Mouse (Mus musculus) thymus, postnatal 4 days (tissue): ENCODE data around the gene Cox5a.

Experiments
- DNase-seq: peaks from one replicate; pipeline ENCODE4 v3.0.0; 2021

Gene Cox5a

DNA sequence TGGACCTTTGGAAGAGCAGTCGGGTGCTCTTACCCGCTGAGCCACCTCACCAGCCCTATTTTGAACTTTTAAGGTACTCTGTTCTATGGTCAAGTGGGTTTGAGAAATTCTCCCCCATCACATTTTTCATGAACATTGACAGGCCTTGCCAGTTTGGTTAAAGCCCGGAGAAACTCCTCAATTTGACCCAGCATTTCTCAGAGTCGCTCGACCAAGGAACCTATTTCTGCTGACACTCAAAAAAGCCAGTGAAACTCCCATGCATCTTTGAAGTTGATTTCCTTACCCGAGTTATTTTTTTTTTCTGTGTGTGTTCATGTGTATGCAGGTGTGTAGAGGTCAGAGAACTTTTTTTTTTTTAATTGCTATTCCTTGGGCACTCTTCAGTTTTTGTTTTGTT, 43.5 kb downstream of the Cox5a start:
- DNase-seq = no peak

- no peak for DNase-seq
Measured at GRCm38 (mm10) chr9:57565741-57566221, 44.7 kb downstream of the Cox5a start.

GRCm38 (mm10) chr9:57566846-57567245, 45.8 kb downstream of the Cox5a start:
- DNase-seq = peak; percentile 28

GRCm38 (mm10) chr9:57568500-57568899, 47.4 kb downstream of the Cox5a start:
- DNase-seq = no peak

DNA sequence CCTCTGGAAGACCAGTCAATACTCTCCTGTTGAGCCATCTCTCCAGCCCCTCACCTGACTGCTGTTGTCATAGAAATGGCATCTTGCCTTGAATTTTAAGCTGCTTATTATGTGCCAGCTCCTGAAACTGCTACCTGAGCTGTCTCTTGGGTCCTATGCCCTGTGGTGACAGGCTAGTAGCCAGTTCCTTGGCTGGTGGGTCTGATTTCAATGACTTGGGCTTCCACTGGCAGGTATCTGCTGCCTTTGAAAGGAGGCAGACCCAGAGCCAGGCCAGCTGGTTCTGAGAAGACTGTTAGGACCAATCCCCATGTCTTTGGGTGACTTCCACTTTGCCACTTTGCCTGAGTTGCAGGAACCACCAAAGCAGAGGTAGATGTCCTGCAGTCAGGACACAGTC, 53.3 kb downstream of the Cox5a start:
- no peak for DNase-seq

DNA sequence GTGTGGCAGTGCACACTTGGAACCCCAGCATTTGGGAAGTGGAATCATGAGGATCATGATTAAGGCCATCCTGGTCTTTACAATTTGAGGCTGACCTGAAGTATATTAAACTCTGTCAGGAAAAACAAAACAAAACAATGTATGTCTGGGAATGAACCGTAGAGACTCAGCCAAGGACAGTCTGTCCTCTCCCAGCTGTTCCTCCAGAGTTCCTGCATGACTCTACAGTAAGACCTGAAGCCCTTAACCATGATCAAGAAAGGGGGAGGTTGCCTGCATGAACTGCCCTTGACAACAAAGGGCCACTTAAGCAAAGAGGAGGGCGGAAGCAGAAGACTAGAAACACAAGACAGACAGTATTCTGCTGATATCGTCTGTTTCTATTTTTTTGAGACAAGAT, 54.5 kb downstream of the Cox5a start:
- DNase-seq = no peak

DNA sequence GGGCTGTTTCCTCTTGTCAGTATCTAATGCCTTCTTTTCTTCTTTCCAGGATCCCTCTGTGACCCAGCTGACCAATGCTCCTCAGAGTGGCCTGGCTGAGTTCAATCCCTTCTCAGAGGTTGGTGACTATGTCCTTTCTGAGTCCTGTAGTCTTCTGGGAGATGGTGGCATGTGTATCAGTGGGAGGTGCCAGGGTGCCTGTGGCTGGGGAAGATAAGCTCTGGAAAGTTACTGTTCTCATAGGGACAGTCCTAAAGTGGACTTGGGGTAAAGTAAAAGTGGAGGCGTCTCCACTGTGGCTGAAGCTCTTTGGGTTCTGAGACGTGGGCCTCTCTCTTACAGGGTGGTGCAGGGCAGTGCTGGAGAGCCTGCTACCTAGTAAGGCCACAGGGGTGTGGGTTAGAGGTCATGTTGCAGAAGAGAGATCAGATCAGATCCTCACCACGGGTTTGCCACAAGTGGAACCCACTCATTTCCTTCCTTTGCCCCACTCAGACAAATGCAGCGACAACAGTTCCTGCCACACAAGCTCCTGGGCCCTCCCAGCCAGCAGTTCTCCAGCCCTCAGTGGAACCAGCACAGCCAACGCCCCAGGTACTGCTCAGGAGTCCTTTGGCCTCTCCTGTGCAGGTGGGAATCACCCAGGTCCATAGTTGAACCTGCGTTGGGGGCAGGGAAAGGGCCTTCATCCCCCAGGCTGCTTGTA, 56.2 kb downstream of the Cox5a start:
- no peak for DNase-seq
